Mouse (Mus musculus): ENCODE measurements around the gene Sesn2. TPM values are rescaled to one million over a fixed set of nuclear protein-coding genes. Genes with fewer than 3 reads are reported as not detected.

Sesn2 gene
- total RNA-seq, 2 experiments from 2014 or later = 2.0 to 2.8 TPM

Other genes with a start within 250 kb of the Sesn2 start
- 10 to 100 TPM; 18.7 to 19.5 TPM for gene Gmeb1, start 248.9 kb downstream of the Sesn2 start, total RNA-seq (2021)
- gene Taf12, start 236.1 kb downstream of the Sesn2 start, total RNA-seq (2021) = 10 to 100 TPM; 26.6 to 29.2 TPM
- gene Rab42, start 207.1 kb downstream of the Sesn2 start, total RNA-seq (2021) = 1 to 10 TPM; 1.0 to 1.3 TPM
- gene Trnau1ap, start 181.0 kb downstream of the Sesn2 start, total RNA-seq (2021) = 10 to 100 TPM; 25.0 to 26.6 TPM
- 10 to 100 TPM; 25.3 to 27.7 TPM for gene Rcc1, start 156.9 kb downstream of the Sesn2 start, total RNA-seq (2021)
- gene Phactr4, start 88.0 kb downstream of the Sesn2 start, total RNA-seq (2021) = 10 to 100 TPM; 25.3 to 25.9 TPM
- 1 to 10 TPM; 6.9 to 7.0 TPM for gene Med18, start 46.6 kb downstream of the Sesn2 start, total RNA-seq (2021)
- 100 to 1,000 TPM; 213 to 218 TPM for gene Atpif1, start 23.2 kb upstream of the Sesn2 start, total RNA-seq (2021)
- gene Dnajc8, start 25.0 kb upstream of the Sesn2 start, total RNA-seq (2021) = 10 to 100 TPM; 71.4 to 79.4 TPM
- gene Ptafr, start 53.6 kb upstream of the Sesn2 start, total RNA-seq (2021) = 1 to 10 TPM; 3.5 to 3.9 TPM
- gene Eya3, start 128.5 kb upstream of the Sesn2 start, total RNA-seq (2021) = 10 to 100 TPM; 22.2 to 23.6 TPM
- 1 to 10 TPM; 2.8 to 5.3 TPM for gene Xkr8, start 222.0 kb upstream of the Sesn2 start, total RNA-seq (2021)
- 1 to 10 TPM; 2.3 to 2.6 TPM for gene Smpdl3b, start 246.8 kb upstream of the Sesn2 start, total RNA-seq (2021)